Mouse (Mus musculus) ES-E14 (cell line): ENCODE results near the gene Smagp. TPM values are rescaled to one million over a fixed set of nuclear protein-coding genes. Genes with fewer than 3 reads are reported as not detected.

Experiments used
- DNase-seq: peaks from one replicate; pipeline ENCODE4 v3.0.0-alpha.2; 2013; ENCODE audit warnings: low read depth, low spot score
- H3K27ac ChIP-seq: 2 replicates; pipeline ENCODE4 v1.5.1; 2012; ENCODE audit warnings: low read depth, mild to moderate bottlenecking, low read length, moderate library complexity, mixed read lengths; ENCODE audit not compliant: poor library complexity, insufficient read depth, severe bottlenecking
- H3K36me3 ChIP-seq: 2 replicates; pipeline ENCODE4 v1.6.1; 2012; ENCODE audit warnings: mild to moderate bottlenecking, low read length, moderate library complexity, mixed read lengths; ENCODE audit not compliant: control insufficient read depth, poor library complexity, insufficient read depth, severe bottlenecking
- H3K4me1 ChIP-seq, 2 experiments: fragments of 150-350 bp in 1 of 2; sonication (generic) in 1 of 2; 2 replicates each; pipeline ENCODE4 v1.6.1; 2012; ENCODE audit warnings: low read length in 2 of 2, mild to moderate bottlenecking in 1 of 2, mixed read lengths in 1 of 2; ENCODE audit not compliant: control insufficient read depth in 2 of 2, insufficient read depth in 2 of 2, poor library complexity in 1 of 2
- H3K4me3 ChIP-seq, 2 experiments: fragments of 150-350 bp in 1 of 2; sonication (generic) in 1 of 2; 2 replicates each; pipeline ENCODE4 v1.5.1; 2012; ENCODE audit warnings: low read length in 2 of 2, low read depth in 1 of 2, mild to moderate bottlenecking in 1 of 2, mixed read lengths in 1 of 2; ENCODE audit not compliant: insufficient read depth in 1 of 2, poor library complexity in 1 of 2, severe bottlenecking in 1 of 2
- H3K9ac ChIP-seq: 2 replicates; pipeline ENCODE4 v1.6.1; 2012; ENCODE audit warnings: low read depth, mild to moderate bottlenecking, low read length, mixed read lengths; ENCODE audit not compliant: poor library complexity, insufficient read depth, severe bottlenecking
- H3K9me3 ChIP-seq: fragments of 150-350 bp; sonication (generic); 2 replicates; pipeline ENCODE4 v1.6.1; 2012; ENCODE audit warnings: low read depth, mild to moderate bottlenecking, low read length; ENCODE audit not compliant: control insufficient read depth, insufficient read depth
- CHD2 ChIP-seq: IDR thresholded peaks from 2 replicates; pipeline ENCODE4 v1.6.1; 2014; ENCODE audit warnings: mild to moderate bottlenecking, low read depth, low read length, inconsistent platforms
- HCFC1 ChIP-seq: IDR thresholded peaks from 2 replicates; pipeline ENCODE4 v1.6.1; 2012; ENCODE audit warnings: low read length, inconsistent platforms, borderline replicate concordance; ENCODE audit not compliant: insufficient read depth
- MAFK ChIP-seq: IDR thresholded peaks from 2 replicates; pipeline ENCODE4 v1.6.1; 2014; ENCODE audit warnings: mild to moderate bottlenecking, low read depth, low read length, inconsistent platforms; ENCODE audit not compliant: insufficient read depth
- ZC3H11A ChIP-seq: IDR thresholded peaks from 2 replicates; pipeline ENCODE4 v1.6.1; 2012; ENCODE audit warnings: low read depth, mild to moderate bottlenecking, inconsistent platforms, low read length, borderline replicate concordance
- ZNF384 ChIP-seq: IDR thresholded peaks from 2 replicates; pipeline ENCODE4 v1.6.1; 2012; ENCODE audit warnings: low read depth, low read length, inconsistent platforms
- in situ Hi-C, 2 experiments: fragments of 600-800 bp; cut with MboI; formaldehyde crosslinking; loops; one replicate each; pipeline ENCODE4 v1.15.1; 2025; ENCODE audit warnings: low sequenced_read_pairs in 2 of 2, inconsistent platforms in 1 of 2; ENCODE audit not compliant: unreplicated experiment in 2 of 2
- total RNA-seq: library from RNA; depleted of rRNA; stranded (reverse); fragments of 300-350 nt; gene quantifications from 2 replicates; pipeline ENCODE4 v1.2.3, GENCODE M21; 2012; rRNA removed

The Smagp gene
- 20.0 and 27.3 TPM in 2 replicates for total RNA-seq

DNA sequence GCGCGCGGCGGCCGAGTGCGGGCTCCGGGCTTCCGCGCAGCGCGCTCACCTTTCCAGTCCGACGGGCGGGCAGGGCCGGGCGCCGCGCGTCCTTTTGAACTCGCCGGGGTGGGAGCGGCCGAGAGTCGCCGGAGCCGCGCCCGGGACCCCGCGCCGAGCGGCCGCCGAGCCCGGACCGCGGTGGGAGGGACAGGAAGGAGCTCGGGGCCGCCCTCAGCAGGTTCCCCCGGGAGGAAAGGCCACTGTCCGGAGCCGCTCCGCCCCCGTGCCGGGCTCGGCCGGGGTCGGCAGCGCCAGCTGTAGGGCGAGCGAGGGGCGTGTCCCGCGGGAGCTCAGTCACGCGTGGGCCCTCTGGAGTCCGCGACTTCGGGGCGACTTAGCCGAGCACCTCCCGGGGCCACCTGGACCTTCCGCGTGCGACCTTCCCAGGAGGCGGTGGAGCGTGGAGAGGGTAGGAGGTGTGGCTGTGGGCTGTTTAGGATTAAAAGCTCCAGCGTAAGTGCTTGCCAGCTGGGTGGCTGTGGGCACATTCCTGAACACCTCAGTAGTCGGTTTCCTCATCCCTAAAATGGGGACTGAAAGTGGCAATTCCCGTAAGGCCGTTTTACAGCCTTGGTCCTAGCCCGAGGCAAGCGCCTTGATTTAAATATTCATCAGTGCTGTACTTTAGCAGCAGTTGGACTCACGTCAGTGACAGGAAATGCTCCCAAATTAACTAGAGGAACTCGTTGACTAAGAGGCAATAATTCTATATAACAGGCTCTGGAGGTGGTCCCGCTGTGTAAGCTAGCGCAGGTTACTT, at the start of gene Smagp:
Gene Smagp, minus strand, starts transcription at position 241 of the 802 bp plus-strand sequence.
- H3K27ac ChIP-seq: no peak within 1 kb of the TSS; the same call in 1 of the 2 replicates
- no peaks in the 10 kb centered on the region for H3K9me3 ChIP-seq
- H3K4me3 ChIP-seq: peak within 1 kb of the TSS; percentile 76 to 78
- peak within 1 kb of the TSS; percentile 76 for H3K9ac ChIP-seq
- no peak for DNase-seq
- TF ChIP-seq ZC3H11A (no peak), CHD2 (no peak), MAFK (no peak), HCFC1 (no peak), ZNF384 (no peak)
- H3K36me3 ChIP-seq: peaks cover 6% of the 10 kb centered on the region; the same call in 1 of the 2 replicates
- peaks cover 6 to 35% of the 10 kb centered on the region in 2 experiments; a peak in 3 of 4 replicates for H3K4me1 ChIP-seq
- in situ Hi-C loops: no loop called here

DNA sequence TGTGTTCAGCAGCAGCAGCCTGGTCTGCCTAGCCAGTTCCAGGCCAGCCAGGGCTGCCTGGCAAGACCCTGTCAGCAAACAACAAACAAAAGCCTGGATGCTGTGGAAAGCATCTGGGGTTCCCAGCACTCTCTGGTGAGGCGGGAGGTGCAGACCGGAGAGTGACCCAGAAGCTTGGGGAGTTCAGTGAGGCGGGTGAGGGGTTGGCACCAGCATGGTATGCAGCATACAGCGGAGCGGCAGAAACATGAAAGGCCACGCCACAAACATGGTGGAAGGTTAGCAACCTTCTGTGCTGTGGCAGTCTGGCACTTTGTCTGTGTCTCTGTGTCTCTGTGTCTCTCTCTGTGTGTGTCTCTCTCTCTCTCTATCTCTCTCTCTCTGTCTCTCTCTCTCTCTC, 49.7 kb upstream of the Smagp start:
- DNase-seq: no peak
- H3K4me3 ChIP-seq: no peak overlapping the region
- TF ChIP-seq ZNF384 (no peak), ZC3H11A (no peak)
- H3K36me3 ChIP-seq: no peaks in the 10 kb centered on the region
- no peak overlapping the region for H3K27ac ChIP-seq
- in situ Hi-C loops: no loop called here
- peaks cover 0 to 5% of the 10 kb centered on the region in 2 experiments; a peak in 1 of 4 replicates for H3K4me1 ChIP-seq
- no peaks in the 10 kb centered on the region for H3K9me3 ChIP-seq
- H3K9ac ChIP-seq: no peak overlapping the region

DNA sequence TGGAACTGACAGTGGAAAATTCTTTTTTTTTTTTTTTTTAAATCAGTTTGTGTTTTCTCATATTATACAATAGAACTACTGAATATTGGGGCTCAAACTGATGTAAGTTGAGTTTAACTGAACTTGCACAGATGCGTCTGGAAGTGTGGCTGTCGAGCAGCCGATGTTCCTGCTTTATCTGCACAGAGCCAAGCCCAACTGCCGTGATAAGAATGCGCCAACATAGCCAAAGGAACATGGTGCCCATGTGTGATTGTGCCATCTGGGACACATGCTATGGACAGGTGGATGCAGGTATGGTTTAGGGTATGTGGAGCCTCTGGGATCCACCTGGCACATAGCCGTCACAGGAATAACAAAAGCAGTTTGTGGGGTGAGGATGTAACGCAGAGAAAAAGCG, 49.1 kb upstream of the Smagp start:
- in situ Hi-C loops: no loop called here
- peaks cover 0 to 7% of the 10 kb centered on the region in 2 experiments; a peak in 1 of 4 replicates for H3K4me1 ChIP-seq
- no peak for TF ChIP-seq ZNF384
- no peak for TF ChIP-seq CHD2
- no peak for TF ChIP-seq ZC3H11A
- no peak for TF ChIP-seq MAFK
- TF ChIP-seq HCFC1: no peak
- H3K9me3 ChIP-seq: no peaks in the 10 kb centered on the region
- no peak overlapping the region for H3K9ac ChIP-seq
- DNase-seq: no peak
- H3K4me3 ChIP-seq: no peak overlapping the region
- no peaks in the 10 kb centered on the region for H3K36me3 ChIP-seq
- H3K27ac ChIP-seq: no peak overlapping the region

DNA sequence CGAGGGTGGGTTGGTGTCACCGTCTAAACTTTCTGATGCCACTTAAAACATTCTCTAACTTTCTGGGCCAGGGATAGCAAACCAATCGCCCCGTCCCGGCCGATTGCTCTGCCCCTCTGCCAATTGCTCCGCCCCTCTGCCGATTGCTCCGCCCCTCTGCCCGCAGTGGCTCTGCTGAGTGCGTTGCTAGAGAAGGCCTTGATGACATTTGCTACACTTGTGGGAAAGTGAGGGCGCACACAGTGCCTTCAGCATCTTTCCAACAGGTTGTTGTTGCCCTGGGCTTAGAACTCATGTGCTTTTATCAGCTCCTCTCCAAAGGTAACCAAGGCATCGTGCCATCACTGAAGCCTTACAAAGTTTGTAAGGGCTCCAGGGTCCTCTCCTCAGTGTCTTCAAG, 48.5 kb upstream of the Smagp start:
- Histone ChIP-seq H3K36me3 (no peaks in the 10 kb centered on the region), H3K9ac (no peak overlapping the region), H3K27ac (no peak overlapping the region), H3K4me1 (peaks cover 0 to 7% of the 10 kb centered on the region in 2 experiments; a peak in 1 of 4 replicates), H3K4me3 (peak overlapping the region; percentile 11 to 29; a peak in 2 of 4 replicates), H3K9me3 (no peaks in the 10 kb centered on the region)
- in situ Hi-C loops: no loop called here
- TF ChIP-seq HCFC1 (no peak), MAFK (no peak), ZNF384 (no peak), ZC3H11A (no peak), CHD2 (no peak)
- no peak for DNase-seq

DNA sequence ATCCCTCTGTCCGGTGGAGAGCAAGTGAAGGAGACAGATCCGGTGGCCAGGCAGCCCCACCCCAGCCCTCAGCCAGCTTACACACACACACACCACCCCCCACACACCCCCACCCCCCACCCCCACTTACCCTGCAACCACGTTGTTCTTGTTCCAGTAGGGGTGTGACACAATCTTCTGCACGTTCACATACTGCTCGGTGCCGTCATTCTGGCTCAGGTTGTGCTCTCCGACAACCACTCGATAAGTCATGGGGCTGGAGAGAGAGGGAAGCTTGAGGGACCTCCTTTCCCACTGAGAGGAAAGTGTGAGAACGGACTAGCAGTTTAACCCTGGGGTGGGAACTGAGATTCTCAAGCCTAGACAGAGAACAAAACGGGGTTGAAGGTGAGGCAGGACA, 47.7 kb upstream of the Smagp start:
- in situ Hi-C loops: no loop called here
- no peaks in the 10 kb centered on the region for H3K36me3 ChIP-seq
- no peak for TF ChIP-seq MAFK
- no peak for TF ChIP-seq CHD2
- no peak for TF ChIP-seq ZC3H11A
- TF ChIP-seq ZNF384: no peak
- TF ChIP-seq HCFC1: no peak
- H3K27ac ChIP-seq: no peak overlapping the region
- no peaks in the 10 kb centered on the region for H3K9me3 ChIP-seq
- DNase-seq: no peak
- peaks cover 0 to 11% of the 10 kb centered on the region in 2 experiments; a peak in 2 of 4 replicates for H3K4me1 ChIP-seq
- H3K4me3 ChIP-seq: peak overlapping the region; percentile 11 to 29; a peak in 1 of 4 replicates
- H3K9ac ChIP-seq: no peak overlapping the region
